Mouse (Mus musculus) right cerebral cortex, postnatal 36 days (tissue): ENCODE data around the gene Fubp3.

Experiments
- DNase-seq, 2 experiments: peaks; one replicate each; pipeline ENCODE4 v3.0.0; 2022; ENCODE audit warnings: low spot score in 2 of 2, mixed read lengths in 1 of 2

The Fubp3 gene

DNA sequence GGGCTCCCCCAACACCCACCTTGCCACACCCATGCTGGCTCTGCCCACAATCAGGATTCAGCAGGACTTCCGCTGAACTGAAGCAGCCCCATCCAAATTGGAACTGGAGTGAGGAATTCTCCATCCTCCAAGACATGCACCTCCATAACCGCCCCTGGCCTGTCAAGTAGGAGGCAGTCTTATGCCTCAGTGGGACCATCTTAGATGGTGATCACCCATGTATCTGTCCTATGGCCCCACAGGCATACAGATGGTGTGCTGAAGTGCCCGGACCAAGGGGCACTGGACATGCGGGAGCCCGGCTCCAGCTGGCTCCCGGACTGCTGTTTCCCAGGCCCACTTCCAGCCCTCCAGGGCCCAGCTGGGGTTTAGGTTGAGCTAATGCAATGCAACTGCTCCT lies 46.8 kb downstream of the Fubp3 start:
- no peak for DNase-seq

DNA sequence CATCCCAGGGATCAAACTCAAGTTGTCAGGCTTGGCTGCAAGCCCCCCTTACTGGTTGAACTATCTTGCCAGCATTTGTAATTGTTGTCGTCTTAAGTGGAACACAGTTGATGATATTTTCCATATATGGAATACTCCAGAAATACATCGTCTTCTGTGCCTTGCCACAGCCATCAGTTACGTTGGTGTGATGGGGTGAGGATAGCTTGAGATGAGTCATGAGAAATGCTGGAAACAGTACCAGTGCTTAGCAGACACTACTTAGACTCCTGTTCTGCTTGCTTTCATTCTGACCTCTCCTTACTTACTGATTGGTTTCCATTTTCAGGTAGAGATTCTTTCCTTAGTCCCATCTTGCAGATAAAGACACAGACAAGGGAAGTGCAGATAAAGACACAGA lies 61.1 kb downstream of the Fubp3 start:
- no peak for DNase-seq

DNA sequence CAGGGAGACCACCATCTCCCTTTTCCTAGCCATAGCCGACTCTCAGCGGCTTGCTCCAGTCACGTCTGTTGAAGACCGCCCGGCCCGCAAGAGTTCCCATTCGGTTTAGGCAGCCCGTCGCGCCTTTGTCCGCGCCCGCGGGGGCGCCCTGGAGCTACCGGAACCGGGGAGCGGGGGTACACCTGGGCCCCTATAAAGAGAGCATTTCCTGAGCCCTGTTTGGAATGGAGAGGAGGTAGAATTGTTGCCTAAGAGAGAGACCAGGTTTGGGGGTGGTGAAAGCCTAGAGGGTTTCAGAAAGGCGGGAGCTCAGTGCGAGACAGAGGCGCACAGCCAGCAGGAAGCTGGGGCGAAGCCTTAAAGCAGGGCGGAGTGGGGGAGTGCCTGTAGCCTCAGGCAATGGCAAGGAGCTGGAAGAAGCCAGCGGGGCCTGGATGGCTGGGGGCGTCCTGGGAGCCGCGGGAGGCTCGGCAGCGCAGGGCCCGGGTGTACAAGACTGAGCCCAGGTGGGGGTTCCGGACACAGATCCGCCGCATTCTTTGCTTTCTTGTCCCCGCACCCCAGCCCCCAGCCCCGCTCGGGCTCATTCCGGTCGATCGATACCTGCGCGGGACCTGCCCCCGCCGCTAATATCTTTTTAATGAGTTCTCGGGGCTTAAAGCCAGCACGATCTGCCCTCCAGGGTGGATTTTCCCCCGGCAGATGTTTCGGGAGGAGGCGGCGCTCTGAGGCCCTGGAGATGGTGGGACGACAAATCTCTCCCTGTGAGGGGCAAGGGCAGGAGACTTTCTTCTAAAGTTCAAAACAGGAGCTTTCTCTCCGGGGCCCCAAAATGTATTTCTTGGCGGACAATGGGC lies 63.1 kb downstream of the Fubp3 start:
- DNase-seq, result no peak

DNA sequence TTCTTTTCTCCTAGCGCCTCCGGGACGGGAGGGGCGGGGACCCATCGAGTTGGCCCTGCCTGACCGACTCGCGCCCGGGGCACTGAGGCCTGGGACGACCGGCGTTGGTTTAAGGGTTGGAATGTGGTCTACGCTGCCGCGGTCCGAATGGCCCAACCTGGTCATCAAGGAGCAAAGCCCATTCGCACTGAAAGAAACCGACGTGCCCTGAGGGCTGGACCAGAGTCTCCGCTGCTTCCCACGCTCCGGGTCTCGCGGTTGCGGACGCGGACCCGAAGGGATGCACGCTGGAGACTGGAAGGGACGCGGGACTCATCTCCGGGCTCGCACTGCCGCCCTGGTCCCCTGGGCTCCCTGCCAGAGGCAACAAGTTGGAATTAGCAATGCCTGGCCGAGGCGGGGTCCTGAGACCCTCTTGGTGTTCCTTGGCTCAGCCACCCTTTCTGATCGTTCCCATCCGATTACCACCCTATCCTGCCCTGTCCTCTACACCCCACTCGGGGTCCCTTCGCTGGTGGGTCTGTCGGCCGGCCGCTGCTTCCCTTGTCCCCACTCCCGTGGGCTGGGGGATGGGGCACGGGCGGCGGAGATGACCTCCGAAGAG lies 63.8 kb downstream of the Fubp3 start:
- DNase-seq, result no peak

DNA sequence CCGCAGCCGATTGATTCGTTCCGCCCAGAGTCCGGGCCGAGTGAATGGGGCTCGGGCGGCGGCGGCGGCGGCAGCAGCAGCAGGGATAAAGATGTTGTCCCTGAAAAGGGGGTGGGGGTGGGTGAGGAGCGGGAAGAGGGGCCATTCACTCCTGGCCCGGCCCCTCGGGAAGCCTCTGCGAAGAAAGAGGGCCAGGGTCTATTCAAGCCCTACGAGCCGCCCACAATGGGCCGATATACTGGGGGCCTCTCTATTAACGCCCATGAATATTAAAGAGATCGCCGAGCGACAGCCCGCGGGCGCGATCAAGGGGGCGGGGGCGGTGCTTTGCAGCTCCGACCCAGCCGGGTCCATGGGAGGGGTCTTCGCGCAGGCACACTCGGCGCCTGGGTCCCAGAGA lies 64.3 kb downstream of the Fubp3 start:
- no peak for DNase-seq

DNA sequence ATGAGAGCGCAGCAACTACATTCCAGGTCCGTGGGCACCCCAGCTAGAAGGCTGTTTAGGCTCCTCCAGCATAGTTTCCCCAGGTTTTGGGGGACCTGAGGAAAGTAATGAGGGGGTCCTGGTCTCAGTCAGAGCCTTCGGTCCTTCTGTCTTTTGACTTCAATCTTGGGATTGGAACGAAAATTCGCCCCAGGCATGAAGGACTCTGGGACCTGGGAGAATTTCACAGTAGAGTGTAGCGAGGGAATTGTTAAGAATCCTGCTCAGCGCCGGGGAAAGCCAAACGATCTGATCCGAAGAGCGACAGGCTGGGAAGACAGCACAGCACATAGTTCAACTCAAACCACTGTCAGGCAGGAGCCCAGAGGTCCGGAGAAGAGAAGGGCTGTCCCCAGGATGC lies 64.9 kb downstream of the Fubp3 start:
- DNase-seq, result no peak

DNA sequence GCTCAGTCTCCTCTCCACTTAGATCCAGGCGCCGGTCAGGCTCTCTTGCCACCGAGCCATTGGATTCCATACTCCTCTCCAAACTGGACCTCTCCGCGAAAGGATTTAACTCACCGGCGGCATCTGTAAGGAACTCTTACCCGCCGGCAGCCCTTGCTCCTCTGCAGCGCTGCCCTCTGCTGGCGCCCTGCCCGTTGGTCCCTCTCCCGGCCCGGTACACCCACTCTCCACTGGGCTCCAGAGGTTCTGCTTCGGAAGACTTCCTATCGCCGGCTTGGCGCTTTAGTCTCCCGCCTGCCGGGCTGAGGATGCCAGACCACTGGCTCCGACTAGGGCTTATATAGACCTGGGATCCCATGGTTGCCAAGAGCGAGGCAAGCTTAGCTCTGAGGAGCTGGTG lies 65.4 kb downstream of the Fubp3 start:
- DNase-seq, result no peak

DNA sequence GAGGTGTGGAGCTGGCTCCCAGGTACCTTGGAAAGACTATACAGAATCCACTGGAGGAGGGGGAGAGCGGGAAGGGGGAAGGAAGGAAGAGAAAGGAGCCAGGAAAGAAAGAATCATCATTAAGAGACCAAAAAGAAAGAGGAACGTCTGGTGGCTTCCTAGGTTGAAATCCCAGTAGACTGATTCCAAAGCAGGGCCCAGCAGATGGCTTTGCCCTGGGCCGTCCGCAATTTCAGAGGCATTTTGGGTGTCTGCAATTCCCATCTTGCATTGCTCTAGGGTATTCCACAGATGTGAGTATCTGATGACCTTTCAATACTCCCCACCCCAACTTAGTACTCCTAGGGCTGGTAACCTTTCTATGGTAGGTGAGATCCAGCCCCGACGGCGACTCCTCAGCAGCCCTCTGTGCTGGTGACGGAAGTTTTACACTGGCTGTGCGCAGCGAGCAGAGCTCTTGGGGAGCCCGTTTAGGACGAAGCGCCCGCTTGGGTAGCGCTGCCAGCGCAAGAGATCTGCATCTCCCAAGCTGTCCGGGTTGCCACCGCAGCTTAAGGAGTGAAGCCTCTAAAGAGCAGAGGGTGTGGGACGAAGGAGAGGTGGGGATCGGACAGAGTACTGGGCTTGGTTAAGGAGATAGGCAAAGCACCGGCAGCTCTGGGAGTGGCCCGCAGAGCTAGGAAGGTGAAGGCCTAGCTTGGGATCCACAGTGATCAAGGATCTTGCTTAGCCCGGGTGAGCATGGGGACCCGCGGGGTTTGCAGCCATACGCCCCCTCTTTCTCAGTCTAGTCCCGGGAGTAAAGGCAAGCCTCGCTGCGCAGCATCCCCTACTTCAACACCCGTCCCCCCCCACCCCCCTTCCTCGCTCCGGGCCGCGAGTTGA lies 66.4 kb downstream of the Fubp3 start:
- DNase-seq, result no peak

DNA sequence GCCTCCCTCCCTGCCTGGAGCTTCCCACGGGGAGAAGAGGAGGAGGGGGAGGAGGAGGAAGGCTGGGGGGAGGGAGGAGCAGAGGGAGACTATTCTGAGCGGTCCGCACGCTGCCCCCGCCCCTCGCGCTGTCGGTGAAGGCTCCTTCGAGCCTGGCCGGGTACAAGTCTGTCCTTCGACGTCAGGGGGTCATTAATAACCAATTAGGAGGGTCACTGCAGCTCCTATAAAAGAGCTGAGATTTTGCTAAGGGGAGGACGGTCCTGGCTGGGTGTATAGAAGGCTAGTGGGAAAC lies 67.0 kb downstream of the Fubp3 start:
- DNase-seq, result no peak

DNA sequence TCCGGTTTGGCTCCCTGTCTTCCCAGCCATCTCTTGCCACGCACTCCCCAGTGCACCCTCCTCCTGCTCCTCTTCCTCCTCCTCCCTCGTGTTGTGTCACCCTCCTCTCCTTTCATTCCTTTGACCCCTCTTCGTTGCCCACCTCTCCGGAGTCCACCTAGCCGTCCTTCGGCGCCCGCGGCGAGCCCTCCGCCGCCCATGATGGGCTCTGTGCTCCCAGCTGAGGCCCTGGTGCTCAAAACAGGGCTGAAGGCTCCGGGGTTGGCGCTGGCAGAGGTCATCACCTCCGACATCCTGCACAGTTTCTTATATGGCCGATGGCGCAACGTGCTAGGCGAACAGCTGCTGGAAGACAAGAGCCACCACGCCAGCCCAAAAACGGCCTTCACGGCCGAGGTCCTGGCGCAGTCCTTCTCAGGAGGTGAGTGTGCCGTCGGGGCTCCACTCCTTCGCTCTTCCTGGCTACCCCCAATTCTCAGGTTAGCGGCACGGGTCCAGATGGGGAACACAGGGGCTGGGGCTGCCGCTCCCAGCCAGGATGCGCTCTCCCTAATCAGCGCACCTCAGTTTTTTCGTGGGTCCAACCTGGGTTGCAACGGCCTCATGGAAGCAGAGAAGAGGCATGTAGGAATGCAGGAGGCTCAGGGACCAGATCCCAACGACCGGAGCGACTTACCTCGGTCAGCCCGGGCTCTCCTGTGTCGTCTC lies 67.6 kb downstream of the Fubp3 start, which contains the start of gene Prdm12:
Prdm12 (plus strand) TSS at position 137 of the 708 bp plus-strand sequence.
- no peak for DNase-seq

DNA sequence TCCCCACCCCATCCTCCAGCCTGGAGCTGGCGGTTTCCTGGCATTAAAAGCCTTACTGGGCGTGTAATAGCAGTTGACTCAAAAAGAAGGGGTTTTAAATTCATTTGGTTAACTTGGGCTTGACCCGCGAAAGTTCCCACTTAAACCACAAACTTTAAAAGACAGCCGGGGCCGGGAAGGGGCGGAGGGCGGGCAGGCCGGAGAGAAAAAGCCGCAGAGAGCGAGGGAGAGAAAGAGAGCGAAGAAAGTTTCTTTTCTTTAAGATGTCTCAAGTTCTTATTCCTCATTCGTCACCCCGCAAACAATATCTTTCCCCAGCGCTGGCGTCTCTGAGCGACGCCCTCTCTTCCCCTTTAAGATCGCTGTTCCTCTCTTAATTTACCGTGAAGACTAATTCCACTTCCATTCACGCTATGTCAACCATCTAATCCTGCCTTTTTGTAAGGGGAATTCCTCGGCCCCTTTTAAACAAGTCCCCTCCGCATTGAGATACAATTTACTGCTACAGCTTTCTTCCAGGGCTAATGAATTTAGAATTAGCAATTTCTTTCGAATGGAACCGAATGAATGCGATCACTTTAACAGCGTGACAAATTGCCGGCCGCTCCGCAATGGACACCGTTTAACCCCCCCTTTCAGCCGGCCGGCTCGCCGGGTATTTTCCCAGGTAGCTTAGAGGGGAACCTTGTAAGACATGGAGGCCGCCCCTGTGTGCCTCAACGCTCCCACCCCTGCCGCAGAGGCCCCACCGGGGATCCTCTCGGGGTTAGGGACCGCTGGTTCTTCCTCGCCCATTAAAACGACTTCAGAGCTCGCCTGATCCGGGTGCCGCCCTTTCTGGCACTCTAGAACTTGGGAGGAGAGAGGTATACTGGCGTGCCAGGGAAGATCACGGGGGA lies 68.4 kb downstream of the Fubp3 start:
- no peak for DNase-seq

DNA sequence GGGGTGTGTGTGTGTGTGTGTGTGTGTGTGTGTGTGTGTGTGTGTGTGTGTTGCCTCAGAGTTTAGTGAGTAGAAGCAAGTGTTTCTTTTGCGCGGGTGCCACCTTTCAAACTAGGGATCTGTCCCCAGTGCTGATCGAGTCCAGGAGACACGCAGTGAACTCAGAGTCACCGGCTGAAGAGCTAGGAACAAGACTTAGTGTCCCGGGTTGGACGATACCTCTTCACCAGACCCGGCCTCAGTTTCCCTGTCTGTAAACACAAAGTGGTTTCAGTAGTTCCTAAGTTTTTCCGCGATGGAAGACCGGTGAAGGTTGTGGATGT lies 69.0 kb downstream of the Fubp3 start:
- no peak for DNase-seq

DNA sequence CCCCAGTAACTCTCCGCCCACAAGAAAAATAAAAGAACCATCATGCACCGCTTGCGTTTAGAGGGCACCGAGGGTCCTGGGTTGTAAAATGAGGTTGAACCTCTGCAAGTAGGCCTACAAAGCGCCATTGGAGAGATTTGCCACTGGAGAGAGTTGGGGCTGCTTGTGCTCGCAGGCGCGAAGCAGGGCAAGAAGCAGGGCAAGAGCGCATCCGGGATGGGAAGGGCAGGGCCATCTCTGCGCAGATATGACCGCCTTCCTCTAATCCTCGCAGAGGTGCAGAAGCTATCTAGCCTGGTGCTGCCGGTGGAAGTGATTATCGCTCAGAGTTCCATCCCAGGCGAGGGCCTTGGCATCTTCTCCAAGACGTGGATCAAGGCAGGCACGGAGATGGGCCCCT lies 69.5 kb downstream of the Fubp3 start:
- no peak for DNase-seq

DNA sequence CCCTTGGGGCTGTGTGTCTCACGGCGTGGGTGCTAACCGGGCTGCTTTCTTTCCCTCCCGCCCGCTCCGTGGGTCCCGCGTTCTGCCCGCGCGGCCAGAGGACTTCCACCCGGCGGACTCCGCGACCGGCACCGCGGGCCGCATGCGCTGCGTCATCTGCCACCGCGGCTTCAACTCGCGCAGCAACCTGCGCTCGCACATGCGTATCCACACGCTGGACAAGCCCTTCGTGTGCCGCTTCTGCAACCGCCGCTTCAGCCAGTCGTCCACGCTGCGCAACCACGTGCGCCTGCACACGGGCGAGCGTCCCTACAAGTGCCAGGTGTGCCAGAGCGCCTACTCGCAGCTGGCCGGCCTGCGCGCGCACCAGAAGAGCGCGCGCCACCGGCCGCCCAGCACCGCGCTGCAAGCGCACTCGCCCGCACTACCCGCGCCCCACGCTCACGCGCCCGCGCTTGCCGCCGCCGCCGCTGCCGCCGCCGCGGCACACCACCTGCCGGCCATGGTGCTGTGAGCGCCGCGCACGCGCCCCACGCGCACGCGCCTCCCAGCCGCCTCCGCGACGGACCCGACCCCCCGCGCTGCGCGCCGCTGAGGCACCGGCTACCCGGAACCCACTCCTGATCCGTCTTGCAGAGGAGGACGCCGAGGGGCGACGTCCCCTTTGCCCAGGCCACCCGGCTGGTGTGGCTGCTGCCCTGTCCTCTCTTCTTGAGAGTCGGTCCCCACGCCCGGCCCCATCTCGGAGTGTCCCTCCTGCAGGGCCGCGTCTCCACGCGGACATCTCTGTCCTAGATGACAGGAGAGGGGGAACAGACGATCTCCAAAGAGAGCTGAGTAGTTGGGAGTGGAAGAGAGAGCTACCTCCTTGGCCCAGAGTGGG lies 81.8 kb downstream of the Fubp3 start:
- peak; percentile 77 to 79 for DNase-seq

DNA sequence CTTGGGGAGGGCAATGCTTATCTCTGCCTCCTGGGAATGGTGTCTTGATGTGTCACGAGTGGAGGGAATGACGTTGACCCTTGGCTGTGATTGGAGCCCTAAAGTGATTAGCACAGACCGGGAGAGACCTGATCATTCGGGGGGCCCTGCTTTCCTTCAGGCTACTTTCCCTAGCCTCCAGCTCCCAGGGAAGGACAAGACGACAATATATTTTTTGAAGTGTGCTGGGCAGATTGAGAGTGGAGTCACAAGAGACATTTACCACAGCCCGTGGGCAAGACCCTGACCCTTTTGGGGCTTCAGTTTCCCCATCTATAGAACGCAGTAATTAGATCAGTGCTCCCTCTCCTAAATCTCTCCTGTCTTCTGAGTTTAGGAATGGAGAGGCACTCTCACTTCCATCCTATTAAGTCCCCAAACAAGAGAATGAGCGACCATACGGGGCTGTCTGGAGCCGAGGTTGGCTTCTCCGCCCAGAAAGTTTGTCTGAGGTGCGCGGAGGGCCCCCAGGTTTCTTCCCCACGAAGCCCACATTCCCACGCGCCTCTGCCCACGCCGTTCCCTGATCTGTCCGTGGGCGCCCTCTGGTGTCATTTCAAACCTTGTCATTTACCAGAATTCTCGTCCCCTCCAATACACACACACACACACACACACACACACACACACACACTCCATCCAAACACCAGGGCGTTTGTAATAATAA lies 82.6 kb downstream of the Fubp3 start:
- DNase-seq, result peak; percentile 32 to 41

DNA sequence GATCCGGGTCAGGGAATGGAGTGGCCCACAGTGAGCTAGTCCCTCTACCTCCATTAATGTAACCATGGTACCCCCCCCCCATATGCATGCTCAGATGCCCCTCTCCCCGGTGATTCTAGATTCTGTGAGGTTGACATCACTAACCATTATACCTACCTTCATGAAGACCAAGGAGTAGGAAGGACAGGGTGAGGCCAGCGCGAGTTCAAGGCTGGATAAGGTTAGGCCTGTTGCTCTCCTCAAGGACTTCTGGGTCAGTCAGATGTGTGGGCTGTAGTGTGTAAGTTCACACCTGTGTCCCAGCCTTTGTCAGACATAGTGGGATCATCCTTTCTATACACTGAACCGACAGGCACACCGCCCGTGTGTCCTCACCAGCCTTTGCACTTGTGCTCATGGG lies 83.9 kb downstream of the Fubp3 start:
- DNase-seq, result no peak

DNA sequence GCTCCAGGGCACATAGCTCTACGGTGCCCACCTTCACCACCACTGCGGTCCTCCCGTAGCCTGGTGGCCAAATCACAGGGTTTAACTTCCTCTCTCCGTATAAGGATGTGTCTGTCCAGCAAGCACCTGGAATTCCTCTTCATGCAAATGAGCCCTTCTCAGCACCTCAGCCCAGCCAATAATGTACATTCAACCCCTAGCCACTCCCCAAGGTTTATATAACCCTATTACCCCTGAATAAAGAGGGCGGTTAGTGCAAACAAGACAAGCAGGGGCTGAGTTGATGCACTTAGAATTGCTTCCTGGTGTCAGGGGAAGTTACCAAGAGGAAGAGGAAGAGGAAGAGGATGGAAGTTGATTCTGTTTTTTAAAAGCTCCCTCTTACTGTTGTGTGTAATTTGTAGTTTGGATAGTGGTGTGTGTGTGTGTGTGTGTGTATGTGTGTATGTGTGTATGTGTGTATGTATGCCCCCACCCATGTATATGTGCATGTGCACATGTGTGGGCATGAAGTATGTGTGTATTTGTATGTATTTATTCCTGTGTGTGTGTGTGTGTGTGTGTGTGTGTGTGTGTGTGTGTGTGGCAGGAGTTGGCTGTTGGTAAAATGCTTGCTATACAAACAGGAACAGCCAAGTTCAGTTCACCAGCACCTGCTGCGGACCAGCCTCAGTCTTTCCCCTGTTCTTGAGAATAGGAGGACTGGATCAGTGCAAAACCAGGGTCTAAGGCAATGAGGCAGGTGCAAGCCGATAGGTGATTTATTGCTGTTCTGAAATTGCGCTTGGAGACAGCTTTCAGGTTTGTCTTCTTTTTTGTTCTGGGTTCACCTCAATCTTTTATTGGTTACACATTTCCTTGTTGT lies 90.7 kb downstream of the Fubp3 start:
- no peak for DNase-seq

DNA sequence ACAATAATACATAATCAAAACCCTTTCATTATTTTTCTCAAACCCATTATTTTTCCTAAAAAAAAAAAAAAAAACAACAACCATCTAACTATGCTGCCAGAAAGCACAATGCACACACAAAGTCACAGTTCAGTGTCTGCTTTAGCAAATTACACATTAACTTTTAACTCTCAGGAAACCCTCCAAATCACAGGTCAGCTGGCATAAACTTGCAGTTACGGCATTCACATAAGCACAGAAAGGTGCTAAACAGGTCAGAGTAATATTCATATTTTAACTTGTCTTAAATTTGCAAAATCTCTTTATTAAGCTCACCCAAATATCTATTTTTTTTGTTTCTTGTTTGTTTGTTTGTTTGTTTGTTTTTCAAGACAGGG lies 91.3 kb downstream of the Fubp3 start:
- no peak for DNase-seq
